Mouse (Mus musculus) stomach, embryonic 16.5 days (tissue): Measurements from ENCODE around the gene Tmem203. TPM values are rescaled to one million over a fixed set of nuclear protein-coding genes. Genes with fewer than 3 reads are reported as not detected.

Source experiments
- ATAC-seq: fragments of 200-750 bp; cut with Nextera tagmentation; 2 replicates; pipeline ENCODE4 v1.8.0; 2017; ENCODE audit warnings: moderate number of reproducible peaks, moderate TSS enrichment; ENCODE audit not compliant: insufficient read depth, low FRiP score
- H3K27ac ChIP-seq: fragments of 300-500 bp; sonication (generic); 2 replicates; pipeline ENCODE4 v1.5.1; 2014; ENCODE audit warnings: low read length
- H3K27me3 ChIP-seq: fragments of 300-500 bp; sonication (generic); 2 replicates; pipeline ENCODE4 v1.6.1; 2014; ENCODE audit warnings: low read length, control low read depth, mixed read lengths; ENCODE audit not compliant: control insufficient read depth, insufficient read depth
- H3K36me3 ChIP-seq: fragments of 300-500 bp; sonication (generic); 2 replicates; pipeline ENCODE4 v1.6.1; 2014; ENCODE audit warnings: low read length; ENCODE audit not compliant: control insufficient read depth, insufficient read depth
- H3K4me1 ChIP-seq: fragments of 300-500 bp; sonication (generic); 2 replicates; pipeline ENCODE4 v1.6.1; 2014; ENCODE audit warnings: low read length, control low read depth, mixed read lengths; ENCODE audit not compliant: control insufficient read depth, insufficient read depth
- H3K4me2 ChIP-seq: fragments of 300-500 bp; sonication (generic); 2 replicates; pipeline ENCODE4 v1.6.1; 2014; ENCODE audit warnings: low read depth, low read length, mixed read lengths
- H3K4me3 ChIP-seq: fragments of 300-500 bp; sonication (generic); replicated peaks from 2 replicates; pipeline ENCODE4 v1.5.1; 2014; ENCODE audit warnings: mild to moderate bottlenecking, low read length
- H3K9ac ChIP-seq: fragments of 300-500 bp; sonication (generic); 2 replicates; pipeline ENCODE4 v1.6.1; 2014; ENCODE audit warnings: low read length
- H3K9me3 ChIP-seq: fragments of 300-500 bp; sonication (generic); replicated peaks from 2 replicates; pipeline ENCODE4 v1.6.1; 2016; ENCODE audit warnings: low read length, control low read depth; ENCODE audit not compliant: control insufficient read depth
- WGBS: fragments of 180-500 bp; shearing (Covaris S2); extraction: QIAGEN DNeasy Blood & Tissue Kit; methylation state at CpG from one replicate; pipeline ENCODE4 v1.1.7; 2014; 5-methylcytosine and 5-hydroxymethylcytosine counted together
- polyA plus RNA-seq: library from polyadenylated mRNA; unstranded; fragments of >200 nt; fragmentation: Nextera tagmentation; extraction: Ambion mirVana; gene quantifications from 2 replicates; pipeline ENCODE4 v1.2.1, GENCODE M21; 2015

The Tmem203 gene
- polyA plus RNA-seq, 1 experiment from 2014 or later = 19.5 TPM

- H3K4me2 ChIP-seq = no peak overlapping the region
- peaks cover 27% of the 10 kb centered on the region for H3K4me1 ChIP-seq
- no peaks in the 10 kb centered on the region for H3K9me3 ChIP-seq
- peak overlapping the region; percentile 82; the same call in 1 of the 2 replicates for H3K27ac ChIP-seq
- WGBS = 78% methylated on average over 3 of the region's 3 CpGs
- peak overlapping the region; percentile 12; the same call in 1 of the 2 replicates for H3K9ac ChIP-seq
- H3K27me3 ChIP-seq = peaks cover 15% of the 10 kb centered on the region
- ATAC-seq = no peak
- H3K36me3 ChIP-seq = no peaks in the 10 kb centered on the region
- H3K4me3 ChIP-seq = peak overlapping the region; percentile 12
These were observed 15.5 kb upstream of the Tmem203 start for GRCm38 (mm10) chr2:25239766-25240165.

- Histone ChIP-seq H3K4me1 (peaks cover 27% of the 10 kb centered on the region), H3K27ac (peak overlapping the region; percentile 50), H3K4me2 (peak overlapping the region; percentile 96), H3K36me3 (0 out of 2 replicates have a peak, but pooled peaks cover under 1% of the 10 kb centered on the region), H3K9me3 (no peaks in the 10 kb centered on the region), H3K27me3 (peaks cover 15% of the 10 kb centered on the region), H3K4me3 (peak overlapping the region; percentile 57), H3K9ac (peak overlapping the region; percentile 70)
- no peak for ATAC-seq
- 46% methylated on average over 8 of the region's 8 CpGs for WGBS
These were observed 14.9 kb upstream of the Tmem203 start for GRCm38 (mm10) chr2:25240310-25240709.

- peak; percentile 87 for ATAC-seq
- Histone ChIP-seq H3K27me3 (peaks cover 15% of the 10 kb centered on the region), H3K36me3 (0 out of 2 replicates have a peak, but pooled peaks cover 4% of the 10 kb centered on the region), H3K4me2 (peak overlapping the region; percentile 96), H3K27ac (peak overlapping the region; percentile 50), H3K4me3 (peak overlapping the region; percentile 57), H3K4me1 (peaks cover 29% of the 10 kb centered on the region), H3K9ac (peak overlapping the region; percentile 70), H3K9me3 (no peaks in the 10 kb centered on the region)
- 1% methylated on average over 29 of the region's 29 CpGs for WGBS
These were observed 14.4 kb upstream of the Tmem203 start for GRCm38 (mm10) chr2:25240723-25241437.

GRCm38 (mm10) chr2:25241438-25241775, 13.8 kb upstream of the Tmem203 start:
- no peaks in the 10 kb centered on the region for H3K9me3 ChIP-seq
- H3K27ac ChIP-seq = peak overlapping the region; percentile 70
- peaks cover 33% of the 10 kb centered on the region for H3K4me1 ChIP-seq
- peak overlapping the region; percentile 96 for H3K4me2 ChIP-seq
- peak; percentile 41 for ATAC-seq
- H3K4me3 ChIP-seq = peak overlapping the region; percentile 57
- H3K36me3 ChIP-seq = 0 out of 2 replicates have a peak, but pooled peaks cover 5% of the 10 kb centered on the region
- H3K9ac ChIP-seq = peak overlapping the region; percentile 80
- peaks cover 15% of the 10 kb centered on the region for H3K27me3 ChIP-seq
- 11% methylated on average over 6 of the region's 6 CpGs for WGBS

GRCm38 (mm10) chr2:25242101-25242506, 13.1 kb upstream of the Tmem203 start, which contains the start of the genes Rnf208 and Cysrt1:
Gene Rnf208, plus strand, starts transcription at chr2:25242255.
Gene Cysrt1, minus strand, starts transcription at chr2:25242452.
- no peaks in the 10 kb centered on the region for H3K9me3 ChIP-seq
- peak within 1 kb of the TSS; percentile 80 for H3K9ac ChIP-seq
- H3K27ac ChIP-seq = peak within 1 kb of the TSS; percentile 70
- under 1% methylated on average over 42 of the region's 59 CpGs for WGBS
- peak within 1 kb of the TSS; percentile 57 for H3K4me3 ChIP-seq
- peak within 1 kb of the TSS; percentile 96 for H3K4me2 ChIP-seq
- H3K4me1 ChIP-seq = peaks cover 33% of the 10 kb centered on the region
- peaks cover 15% of the 10 kb centered on the region for H3K27me3 ChIP-seq
- no peak for ATAC-seq
- 0 out of 2 replicates have a peak, but pooled peaks cover 5% of the 10 kb centered on the region for H3K36me3 ChIP-seq

GRCm38 (mm10) chr2:25243342-25243741, 11.9 kb upstream of the Tmem203 start:
- no peak for ATAC-seq
- H3K9me3 ChIP-seq = no peaks in the 10 kb centered on the region
- no peak overlapping the region; the same call in 1 of the 2 replicates for H3K4me2 ChIP-seq

GRCm38 (mm10) chr2:25244144-25244543, 11.1 kb upstream of the Tmem203 start:
- no peak for ATAC-seq
- peaks cover 15% of the 10 kb centered on the region for H3K27me3 ChIP-seq
- H3K4me2 ChIP-seq = no peak overlapping the region
- no peaks in the 10 kb centered on the region for H3K9me3 ChIP-seq
- H3K9ac ChIP-seq = no peak overlapping the region
- 84% methylated on average over 4 of the region's 4 CpGs for WGBS
- no peak overlapping the region for H3K4me3 ChIP-seq
- H3K4me1 ChIP-seq = peaks cover 30% of the 10 kb centered on the region
- no peak overlapping the region for H3K27ac ChIP-seq
- H3K36me3 ChIP-seq = peaks cover 11% of the 10 kb centered on the region; the same call in 1 of the 2 replicates

More at GRCm38 (mm10) chr2:25243342-25243741, 11.9 kb upstream of the Tmem203 start:
- Histone ChIP-seq H3K36me3 (peaks cover 5% of the 10 kb centered on the region; the same call in 1 of the 2 replicates), H3K27ac (no peak overlapping the region), H3K27me3 (peaks cover 15% of the 10 kb centered on the region), H3K4me3 (no peak overlapping the region), H3K4me1 (peaks cover 33% of the 10 kb centered on the region), H3K9ac (no peak overlapping the region; the same call in 1 of the 2 replicates)
- 71% methylated on average over 8 of the region's 8 CpGs for WGBS

- Histone ChIP-seq H3K4me3 (peak within 1 kb of the TSS; percentile 12; the same call in 1 of the 2 replicates), H3K36me3 (peaks cover 16% of the 10 kb centered on the region), H3K27me3 (peaks cover 14% of the 10 kb centered on the region), H3K9me3 (no peaks in the 10 kb centered on the region), H3K27ac (peak within 1 kb of the TSS; percentile 82), H3K4me2 (peak within 1 kb of the TSS; percentile 23), H3K9ac (peak within 1 kb of the TSS; percentile 28; the same call in 1 of the 2 replicates), H3K4me1 (peaks cover 16% of the 10 kb centered on the region)
- ATAC-seq = peak; percentile 68; the same call in 1 of the 2 replicates
- WGBS = 78% methylated on average over 10 of the region's 10 CpGs
These were observed 8.8 kb upstream of the Tmem203 start, which contains the start of gene AL732309.1 for GRCm38 (mm10) chr2:25246183-25247072. Gene AL732309.1, minus strand, starts transcription at chr2:25246863.
